ENCODE assay signal across 15 mouse cellular contexts in genomic region chr13:101450501-101450900, GRCm38 (mm10).
DNase-seq lines count a peak whose midpoint lies in the region; ATAC-seq and TF ChIP-seq lines count a peak whose summit lies in the region.
"Had no signal": no experiment of that assay in that cellular context is flagged by ENCODE, and none has a peak within 500 bp of the region (broad histone marks: within the 10 kb centered on the region; RNA-seq: fewer than 3 reads in every experiment).

No protein-coding gene starts in this region.

- H3K27ac ChIP-seq in intestine, postnatal 0 days (ENCODE audit: low read depth, low read length): no peak overlapping the region
- no peak overlapping the region for H3K27ac ChIP-seq in kidney, embryonic 15.5 days
- H3K27ac ChIP-seq: embryonic facial prominence, embryonic 12.5 days; gastrocnemius, adult 2 months; stomach, embryonic 15.5 days had no signal

- H3K9me3 ChIP-seq in intestine, postnatal 0 days (ENCODE audit: control insufficient read depth): no peaks in the 10 kb centered on the region
- H3K9me3 ChIP-seq in kidney, embryonic 15.5 days (replicated peaks): no peaks in the 10 kb centered on the region
- H3K9me3 ChIP-seq: embryonic facial prominence, embryonic 12.5 days; stomach, embryonic 15.5 days had no signal

- H3K4me1 ChIP-seq in intestine, postnatal 0 days (replicated peaks; ENCODE audit: control insufficient read depth, insufficient read depth, low read length): no peaks in the 10 kb centered on the region
- no peaks in the 10 kb centered on the region for H3K4me1 ChIP-seq in kidney, embryonic 15.5 days
- H3K4me1 ChIP-seq: embryonic facial prominence, embryonic 12.5 days; stomach, embryonic 15.5 days had no signal

- no peak overlapping the region for H3K4me2 ChIP-seq in intestine, postnatal 0 days (replicated peaks; ENCODE audit: low read depth)
- H3K4me2 ChIP-seq in kidney, embryonic 15.5 days: no peak overlapping the region
- H3K4me2 ChIP-seq: embryonic facial prominence, embryonic 12.5 days; lung, embryonic 14.5 days; stomach, embryonic 15.5 days had no signal

- no peak for TF ChIP-seq CTCF in intestine, postnatal 0 days (IDR thresholded peaks at IDR 0.05; ENCODE audit: low read depth)

- 92% methylated on average over 6 of the region's 6 CpGs for WGBS in intestine, postnatal 0 days
- 79% methylated on average over 6 of the region's 6 CpGs for WGBS in kidney, embryonic 15.5 days

- DNase-seq in frontal cortex, adult 2 months (ENCODE audit: extremely low spot score in 1 of 2, low spot score in 1 of 2): peak; percentile 64 to 70
- no peak for DNase-seq in frontal cortex, postnatal 10 days (ENCODE audit: low spot score in 2 of 2)
- DNase-seq in cerebellum, adult 8-10 months: peak; percentile 62
- peak; percentile 17 for DNase-seq in layer of hippocampus, adult 9-10 months (ENCODE audit: low spot score)
- peak; percentile 39 to 69 for DNase-seq in right cerebral cortex, postnatal 10 days (ENCODE audit: low spot score in 2 of 2)
- no peak for DNase-seq in adrenal gland, postnatal 4 days (ENCODE audit: low spot score in 2 of 2)
- DNase-seq: gastrocnemius, adult 2 months; heart, postnatal 14 days; kidney, postnatal 36 days; liver; lung, embryonic 14.5 days had no signal

- no peaks in the 10 kb centered on the region for H3K36me3 ChIP-seq in intestine, postnatal 0 days (ENCODE audit: control insufficient read depth, insufficient read depth)
- no peaks in the 10 kb centered on the region for H3K36me3 ChIP-seq in kidney, embryonic 15.5 days
- H3K36me3 ChIP-seq: embryonic facial prominence, embryonic 12.5 days; stomach, embryonic 15.5 days had no signal

- no peak overlapping the region for H3K4me3 ChIP-seq in intestine, postnatal 0 days (ENCODE audit: low read depth, low read length)
- H3K4me3 ChIP-seq in kidney, embryonic 15.5 days (replicated peaks): no peak overlapping the region
- H3K4me3 ChIP-seq: embryonic facial prominence, embryonic 12.5 days; gastrocnemius, adult 2 months; stomach, embryonic 15.5 days had no signal

- no peak for ATAC-seq in intestine, postnatal 0 days
- no peak for ATAC-seq in kidney, embryonic 15.5 days (replicated peaks; ENCODE audit: low FRiP score)

- H3K9ac ChIP-seq in intestine, postnatal 0 days (ENCODE audit: low read depth, low read length): no peak overlapping the region
- H3K9ac ChIP-seq in kidney, embryonic 15.5 days: no peak overlapping the region
- H3K9ac ChIP-seq: embryonic facial prominence, embryonic 12.5 days; lung, embryonic 14.5 days; stomach, embryonic 15.5 days had no signal

- H3K27me3 ChIP-seq in intestine, postnatal 0 days (replicated peaks; ENCODE audit: control insufficient read depth, insufficient read depth, low read length): no peaks in the 10 kb centered on the region
- H3K27me3 ChIP-seq in kidney, embryonic 15.5 days: no peaks in the 10 kb centered on the region
- H3K27me3 ChIP-seq: embryonic facial prominence, embryonic 12.5 days; stomach, embryonic 15.5 days had no signal

Comparison
In these comparisons a context has a peak if more than half of its experiments do, and no peak if none do; other contexts are left out.
1. DNase-seq: peak in frontal cortex, adult 2 months (2 of 2), cerebellum, adult 8-10 months (single experiment), layer of hippocampus, adult 9-10 months (single experiment) and right cerebral cortex, postnatal 10 days (2 of 2); none in frontal cortex, postnatal 10 days (0 of 2) and adrenal gland, postnatal 4 days (0 of 2).